Mouse (Mus musculus) liver, postnatal 0 days (tissue): ENCODE data around the gene Otulinl. TPM values are rescaled to one million over a fixed set of nuclear protein-coding genes. Genes with fewer than 3 reads are reported as not detected.

Source experiments
- ATAC-seq: fragments of 200-750 bp; cut with Nextera tagmentation; 2 replicates; pipeline ENCODE4 v1.8.0; 2017; ENCODE audit warnings: mild to moderate bottlenecking, moderate library complexity
- DNase-seq: peaks from one replicate; pipeline ENCODE4 v3.0.0-alpha.2; 2016
- H3K27ac ChIP-seq: fragments of 300-500 bp; sonication (generic); 2 replicates; pipeline ENCODE4 v1.5.1; 2014; ENCODE audit warnings: antibody characterized with exemption, moderate library complexity, mild to moderate bottlenecking, low read depth
- H3K27me3 ChIP-seq: fragments of 300-500 bp; sonication (generic); 2 replicates; pipeline ENCODE4 v1.6.1; 2014; ENCODE audit warnings: low read length, control low read depth, mixed read lengths; ENCODE audit not compliant: insufficient read depth
- H3K36me3 ChIP-seq: fragments of 300-500 bp; sonication (generic); replicated peaks from 2 replicates; pipeline ENCODE4 v1.6.1; 2014; ENCODE audit warnings: mild to moderate bottlenecking, control low read depth, low read length, moderate library complexity, mixed read lengths; ENCODE audit not compliant: insufficient read depth
- H3K4me1 ChIP-seq: fragments of 300-500 bp; sonication (generic); 2 replicates; pipeline ENCODE4 v1.6.1; 2014; ENCODE audit warnings: antibody characterized with exemption, mild to moderate bottlenecking, control low read depth; ENCODE audit not compliant: insufficient read depth
- H3K4me2 ChIP-seq: fragments of 300-500 bp; sonication (generic); 2 replicates; pipeline ENCODE4 v1.6.1; 2014; ENCODE audit warnings: low read depth, mild to moderate bottlenecking, low read length, moderate library complexity, mixed read lengths
- H3K4me3 ChIP-seq: fragments of 300-500 bp; sonication (generic); 2 replicates; pipeline ENCODE4 v1.5.1; 2014; ENCODE audit warnings: low read depth, low read length
- H3K9ac ChIP-seq: fragments of 300-500 bp; sonication (generic); replicated peaks from 2 replicates; pipeline ENCODE4 v1.6.1; 2014; ENCODE audit warnings: mild to moderate bottlenecking, moderate library complexity
- H3K9me3 ChIP-seq: fragments of 300-500 bp; sonication (generic); 2 replicates; pipeline ENCODE4 v1.6.1; 2016; ENCODE audit warnings: mild to moderate bottlenecking, control low read depth, low read length, mixed read lengths
- CTCF ChIP-seq: sonication (generic); IDR thresholded peaks from 2 replicates; pipeline ENCODE4 v1.5.1; 2016; ENCODE audit warnings: antibody characterized with exemption, low read depth
- EP300 ChIP-seq: IDR thresholded peaks from 2 replicates; pipeline ENCODE4 v1.6.1; 2016; ENCODE audit warnings: antibody characterized with exemption, low read depth, mild to moderate bottlenecking
- WGBS: fragments of 180-500 bp; shearing (Covaris S2); extraction: QIAGEN DNeasy Blood & Tissue Kit; methylation state at CpG from one replicate; pipeline ENCODE4 v1.1.7; 2014; ENCODE audit not compliant: insufficient replicate concordance; 5-methylcytosine and 5-hydroxymethylcytosine counted together
- polyA plus RNA-seq: library from polyadenylated mRNA; unstranded; fragments of >200 nt; fragmentation: Nextera tagmentation; extraction: Ambion mirVana; gene quantifications from 2 replicates; pipeline ENCODE4 v1.2.1, GENCODE M21; 2015

Gene Otulinl
- polyA plus RNA-seq, 1 experiment from 2014 or later: 12.3 TPM

GRCm38 (mm10) chr15:27718668-27719067, 37.3 kb upstream of the Otulinl start:
- Histone ChIP-seq H3K27me3 (no peaks in the 10 kb centered on the region), H3K36me3 (no peaks in the 10 kb centered on the region), H3K27ac (no peak overlapping the region), H3K9ac (no peak overlapping the region), H3K4me1 (no peaks in the 10 kb centered on the region), H3K9me3 (no peaks in the 10 kb centered on the region), H3K4me2 (no peak overlapping the region), H3K4me3 (no peak overlapping the region)
- WGBS: 52% methylated on average over 7 of the region's 7 CpGs
- no peak for TF ChIP-seq EP300
- no peak for TF ChIP-seq CTCF
- DNase-seq: no peak
- no peak for ATAC-seq

- TF ChIP-seq EP300 (no peak), CTCF (peak; percentile 73)
- no peak overlapping the region for H3K27ac ChIP-seq
- WGBS: 23% methylated on average over 3 of the region's 3 CpGs
- no peak overlapping the region for H3K4me3 ChIP-seq
- H3K36me3 ChIP-seq: no peaks in the 10 kb centered on the region
- DNase-seq (no peak), ATAC-seq (peak; percentile 38; the same call in 1 of the 2 replicates)
- H3K4me1 ChIP-seq: no peaks in the 10 kb centered on the region
- H3K27me3 ChIP-seq: no peaks in the 10 kb centered on the region
- no peak overlapping the region for H3K9ac ChIP-seq
- H3K4me2 ChIP-seq: no peak overlapping the region
- no peaks in the 10 kb centered on the region for H3K9me3 ChIP-seq
Observed at GRCm38 (mm10) chr15:27715331-27715730, 34.0 kb upstream of the Otulinl start.

GRCm38 (mm10) chr15:27710698-27711097, 29.3 kb upstream of the Otulinl start:
- 78% methylated on average over 9 of the region's 9 CpGs for WGBS
- H3K9me3 ChIP-seq: no peaks in the 10 kb centered on the region
- no peaks in the 10 kb centered on the region for H3K4me1 ChIP-seq
- H3K4me3 ChIP-seq: no peak overlapping the region
- H3K27me3 ChIP-seq: no peaks in the 10 kb centered on the region
- no peak overlapping the region for H3K27ac ChIP-seq
- no peak overlapping the region for H3K4me2 ChIP-seq
- H3K36me3 ChIP-seq: no peaks in the 10 kb centered on the region
- ATAC-seq (no peak), DNase-seq (no peak)
- no peak overlapping the region for H3K9ac ChIP-seq
- TF ChIP-seq CTCF (no peak), EP300 (no peak)

- Histone ChIP-seq H3K36me3 (no peaks in the 10 kb centered on the region), H3K9ac (no peak overlapping the region), H3K4me3 (no peak overlapping the region), H3K27me3 (no peaks in the 10 kb centered on the region), H3K4me1 (no peaks in the 10 kb centered on the region), H3K4me2 (no peak overlapping the region), H3K27ac (no peak overlapping the region), H3K9me3 (no peaks in the 10 kb centered on the region)
- DNase-seq (no peak), ATAC-seq (no peak; the same call in 1 of the 2 replicates)
- 38% methylated on average over 7 of the region's 7 CpGs for WGBS
- TF ChIP-seq EP300 (no peak), CTCF (no peak)
Observed at GRCm38 (mm10) chr15:27708968-27709612, 27.7 kb upstream of the Otulinl start.

- Histone ChIP-seq H3K4me2 (no peak overlapping the region), H3K9me3 (no peaks in the 10 kb centered on the region), H3K4me3 (no peak overlapping the region), H3K4me1 (no peaks in the 10 kb centered on the region), H3K27me3 (no peaks in the 10 kb centered on the region), H3K27ac (no peak overlapping the region), H3K9ac (no peak overlapping the region), H3K36me3 (no peaks in the 10 kb centered on the region)
- TF ChIP-seq EP300: no peak
- no peak for TF ChIP-seq CTCF
- WGBS: 24% methylated on average over 3 of the region's 3 CpGs
- ATAC-seq (no peak), DNase-seq (no peak)
Observed at GRCm38 (mm10) chr15:27708499-27708898, 27.1 kb upstream of the Otulinl start.

- H3K4me3 ChIP-seq: no peak overlapping the region
- H3K4me2 ChIP-seq: peak overlapping the region; percentile 31; the same call in 1 of the 2 replicates
- H3K36me3 ChIP-seq: no peaks in the 10 kb centered on the region
- H3K9ac ChIP-seq: no peak overlapping the region
- H3K9me3 ChIP-seq: no peaks in the 10 kb centered on the region
- peak; percentile 38 for ATAC-seq
- DNase-seq: no peak
- WGBS: 0% methylated on average over 1 of the region's 1 CpGs
- no peak for TF ChIP-seq CTCF
- TF ChIP-seq EP300: no peak
- peaks cover 2% of the 10 kb centered on the region; the same call in 1 of the 2 replicates for H3K4me1 ChIP-seq
- H3K27ac ChIP-seq: peak overlapping the region; percentile 72
- no peaks in the 10 kb centered on the region for H3K27me3 ChIP-seq
Observed at GRCm38 (mm10) chr15:27702972-27703313, 21.6 kb upstream of the Otulinl start.
